In genomic region chr16:95827402-95827737, GRCm38 (mm10) we compare ENCODE assay signal across 9 mouse cellular contexts.
DNase-seq lines count a peak whose midpoint lies in the region; ATAC-seq and TF ChIP-seq lines count a peak whose summit lies in the region.
"Had no signal": no experiment of that assay in that cellular context is flagged by ENCODE, and none has a peak within 500 bp of the region (broad histone marks: within the 10 kb centered on the region; RNA-seq: fewer than 3 reads in every experiment).

No protein-coding gene starts in this region.

- no peaks in the 10 kb centered on the region for H3K27me3 ChIP-seq in liver, adult 2 months (ENCODE audit: control insufficient read depth, insufficient read depth, low read length)
- peaks cover 21% of the 10 kb centered on the region for H3K27me3 ChIP-seq in liver, embryonic 12.5 days (replicated peaks)
- H3K27me3 ChIP-seq in G1E (ENCODE audit: insufficient read depth, low read length): peaks cover 30% of the 10 kb centered on the region
- H3K27me3 ChIP-seq in forebrain, postnatal 0 days (ENCODE audit: insufficient read depth, low read length): no peaks in the 10 kb centered on the region

- peak; percentile 42 for DNase-seq in liver, adult 2 months (ENCODE audit: extremely low read depth, low read depth, low spot score)
- peak; percentile 10 for DNase-seq in G1E (ENCODE audit: low spot score)
- peak; percentile 22 for DNase-seq in gonadal fat pad, adult 2 months (ENCODE audit: low read depth)
- peak; percentile 27 for DNase-seq in spleen, adult 12 weeks (ENCODE audit: low spot score)
- no peak for DNase-seq in heart, adult 8-10 months (ENCODE audit: low spot score)
- DNase-seq in forebrain, postnatal 0 days: no peak
- DNase-seq: embryo, embryonic 11 days had no signal

- H3K4me1 ChIP-seq in liver, adult 2 months (ENCODE audit: control insufficient read depth, insufficient read depth, low read length): peaks cover 4% of the 10 kb centered on the region; the same call in 1 of the 2 replicates
- peaks cover 41% of the 10 kb centered on the region for H3K4me1 ChIP-seq in liver, embryonic 12.5 days
- H3K4me1 ChIP-seq in G1E (ENCODE audit: insufficient read depth, low read depth, low read length): 0 out of 2 replicates have a peak, but pooled peaks cover 3% of the 10 kb centered on the region
- peaks cover 7% of the 10 kb centered on the region; the same call in 1 of the 2 replicates for H3K4me1 ChIP-seq in forebrain, postnatal 0 days (ENCODE audit: insufficient read depth)

- H3K9ac ChIP-seq in liver, adult 2 months (ENCODE audit: low read depth, low read length): no peak overlapping the region
- no peak overlapping the region for H3K9ac ChIP-seq in liver, embryonic 12.5 days
- no peak overlapping the region for H3K9ac ChIP-seq in forebrain, postnatal 0 days

- TF ChIP-seq POLR2A in liver, adult 2 months (IDR thresholded peaks at IDR 0.05; ENCODE audit: extremely low read depth, insufficient read depth, low read length): no peak

- no peak overlapping the region for H3K4me3 ChIP-seq in liver, adult 2 months (ENCODE audit: insufficient read depth, low read depth, low read length)
- no peak overlapping the region for H3K4me3 ChIP-seq in liver, embryonic 12.5 days
- no peak overlapping the region for H3K4me3 ChIP-seq in G1E (ENCODE audit: low read depth, low read length)
- H3K4me3 ChIP-seq in forebrain, postnatal 0 days (ENCODE audit: low read depth, low read length): no peak overlapping the region

- no peak for TF ChIP-seq CTCF in liver, adult 2 months (IDR thresholded peaks at IDR 0.05; ENCODE audit: low read depth, low read length)
- no peak for TF ChIP-seq CTCF in G1E (IDR thresholded peaks at IDR 0.05; ENCODE audit: low read depth, low read length)
- TF ChIP-seq CTCF in forebrain, postnatal 0 days (IDR thresholded peaks at IDR 0.05; ENCODE audit: low read depth): no peak

- no peak for ATAC-seq in liver, embryonic 12.5 days
- ATAC-seq in G1E (ENCODE audit: extremely low read depth, insufficient number of reproducible peaks, low FRiP score, poor library complexity, severe bottlenecking): peak; percentile 66
- ATAC-seq in erythroid progenitor cell, adult 5-6 weeks (replicated peaks; ENCODE audit: low FRiP score, poor library complexity, severe bottlenecking): no peak
- ATAC-seq in forebrain, postnatal 0 days: no peak

- no peak overlapping the region for H3K4me2 ChIP-seq in liver, embryonic 12.5 days
- no peak overlapping the region for H3K4me2 ChIP-seq in forebrain, postnatal 0 days (ENCODE audit: low read depth)

- WGBS in liver, adult 2 months: 82% methylated on average over 6 of the region's 6 CpGs
- 13% methylated on average over 6 of the region's 6 CpGs for WGBS in liver, embryonic 12.5 days (ENCODE audit: insufficient replicate concordance)
- 57% methylated on average over 6 of the region's 6 CpGs for whole genome bisulfite sequencing in forebrain, postnatal 0 days

- no peaks in the 10 kb centered on the region for H3K79me2 ChIP-seq in liver, adult 2 months (ENCODE audit: control insufficient read depth, insufficient read depth, low read length)

- H3K9me3 ChIP-seq in liver, embryonic 12.5 days (replicated peaks): no peaks in the 10 kb centered on the region
- no peaks in the 10 kb centered on the region for H3K9me3 ChIP-seq in G1E (replicated peaks)
- H3K9me3 ChIP-seq in forebrain, postnatal 0 days (ENCODE audit: low read length): no peaks in the 10 kb centered on the region

- H3K36me3 ChIP-seq in liver, adult 2 months (ENCODE audit: control insufficient read depth, insufficient read depth, low read length): no peaks in the 10 kb centered on the region
- no peaks in the 10 kb centered on the region for H3K36me3 ChIP-seq in liver, embryonic 12.5 days
- no peaks in the 10 kb centered on the region for H3K36me3 ChIP-seq in G1E (replicated peaks)
- no peaks in the 10 kb centered on the region for H3K36me3 ChIP-seq in forebrain, postnatal 0 days (ENCODE audit: insufficient read depth)

- H3K27ac ChIP-seq in liver, adult 2 months (replicated peaks; ENCODE audit: insufficient read depth, low read depth, low read length): no peak overlapping the region
- H3K27ac ChIP-seq in liver, embryonic 12.5 days: no peak overlapping the region
- H3K27ac ChIP-seq in forebrain, postnatal 0 days (ENCODE audit: low read depth, low read length): no peak overlapping the region

Comparison
In these comparisons a context has a peak if more than half of its experiments do, and no peak if none do; other contexts are left out.
1. DNase-seq: peak in liver, adult 2 months (single experiment), G1E (single experiment), gonadal fat pad, adult 2 months (single experiment) and spleen, adult 12 weeks (single experiment); none in heart, adult 8-10 months (single experiment) and forebrain, postnatal 0 days (single experiment).